Mouse (Mus musculus): ENCODE data around the gene Pop7.

DNA sequence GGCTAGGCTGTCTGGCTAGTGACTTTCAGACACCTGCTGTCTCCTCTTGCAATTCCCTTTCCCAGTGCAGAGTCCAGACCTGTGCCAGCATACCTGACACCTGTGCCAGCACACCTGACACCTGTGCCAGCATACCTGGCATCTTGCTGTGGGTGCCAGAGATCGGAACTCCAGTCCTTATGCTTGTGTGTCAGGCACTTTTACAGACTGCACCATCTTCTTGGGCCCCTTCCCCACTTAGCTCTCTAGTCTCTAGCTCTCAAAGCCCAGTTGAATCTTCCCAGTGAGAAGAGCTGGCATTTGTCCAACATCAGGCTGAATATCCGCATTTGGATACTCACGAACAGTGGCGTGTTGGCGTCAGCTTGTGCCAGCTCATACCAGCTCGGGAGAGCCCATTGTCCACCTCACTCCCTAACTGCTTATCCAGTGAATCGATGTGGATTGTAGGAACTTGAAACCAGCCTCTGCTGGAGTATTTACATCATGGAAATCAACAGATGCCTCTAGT is 37.0 kb upstream of the Pop7 start:
- TF ChIP-seq CTCF (IDR thresholded peaks at IDR 0.05; ENCODE audit: control insufficient read depth, insufficient read depth, insufficient replicate concordance, low read depth, low read length) (no peak), POLR2A (IDR thresholded peaks at IDR 0.05; ENCODE audit: control insufficient read depth, low read depth, low read length) (no peak)
